Mouse (Mus musculus) left cerebral cortex, adult 18-20 months (tissue): ENCODE data around the gene Ep300. TPM values are rescaled to one million over a fixed set of nuclear protein-coding genes. Genes with fewer than 3 reads are reported as not detected.
"Not testable (repeated sequence)": the region's sequence is repeated elsewhere in the genome, so short reads cannot be mapped to it uniquely, and the experiment has no call there.

Source experiments
- DNase-seq, 2 experiments: peaks; one replicate each; pipeline ENCODE4 v3.0.0; 2021 to 2022; ENCODE audit warnings: low spot score in 2 of 2, mixed read lengths in 1 of 2
- total RNA-seq, 2 experiments: library from RNA; stranded (reverse); gene quantifications; 2 replicates each; pipeline ENCODE4 v1.2.3; 2021

Gene Ep300
- total RNA-seq, 2 experiments from 2014 or later: 62.4 to 66.7 TPM

- DNase-seq: no peak
Measured at GRCm38 (mm10) chr15:81587686-81588085, 2.5 kb downstream of the Ep300 start.

GRCm38 (mm10) chr15:81594146-81594696 lies 9.1 kb downstream of the Ep300 start:
- DNase-seq: no peak

DNA sequence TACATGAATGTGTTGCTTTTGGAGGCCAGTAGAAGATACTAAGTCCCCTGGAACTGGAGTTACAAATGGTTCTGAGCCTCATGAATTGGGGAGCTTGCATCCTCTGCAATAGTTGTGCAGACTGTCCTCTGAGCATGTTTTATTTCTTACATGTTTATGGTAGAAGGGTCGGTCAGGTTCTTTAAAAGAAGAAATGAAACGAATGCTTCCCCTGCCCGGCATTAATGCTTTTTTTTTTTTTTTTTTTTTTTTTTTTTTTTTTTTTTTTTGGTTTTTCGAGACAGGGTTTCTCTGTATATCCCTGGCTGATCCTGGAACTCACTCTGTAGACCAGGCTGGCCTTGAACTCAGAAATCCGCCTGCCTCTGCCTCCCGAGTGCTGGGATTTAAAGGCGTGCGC lies 13.6 kb downstream of the Ep300 start:
- DNase-seq: not testable (repeated sequence)

DNA sequence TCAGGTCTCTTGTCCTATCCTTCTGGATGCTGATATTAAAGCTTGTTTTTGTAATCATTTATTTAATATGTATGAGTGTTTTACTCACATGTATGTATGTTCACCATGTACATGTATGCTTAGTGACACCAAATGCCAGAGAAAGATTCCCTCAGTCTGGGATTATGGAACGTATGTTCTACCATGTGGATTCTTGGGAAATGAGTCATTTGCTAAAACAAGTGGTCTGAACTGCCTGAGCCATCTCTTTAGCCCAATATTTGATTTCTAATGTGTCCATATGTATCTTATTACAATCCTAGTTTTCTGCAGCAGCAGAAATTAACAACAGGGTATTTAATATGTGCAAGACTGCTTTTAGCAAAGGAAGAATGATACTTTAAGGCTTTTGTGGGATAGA lies 20.1 kb downstream of the Ep300 start:
- no peak for DNase-seq

DNA sequence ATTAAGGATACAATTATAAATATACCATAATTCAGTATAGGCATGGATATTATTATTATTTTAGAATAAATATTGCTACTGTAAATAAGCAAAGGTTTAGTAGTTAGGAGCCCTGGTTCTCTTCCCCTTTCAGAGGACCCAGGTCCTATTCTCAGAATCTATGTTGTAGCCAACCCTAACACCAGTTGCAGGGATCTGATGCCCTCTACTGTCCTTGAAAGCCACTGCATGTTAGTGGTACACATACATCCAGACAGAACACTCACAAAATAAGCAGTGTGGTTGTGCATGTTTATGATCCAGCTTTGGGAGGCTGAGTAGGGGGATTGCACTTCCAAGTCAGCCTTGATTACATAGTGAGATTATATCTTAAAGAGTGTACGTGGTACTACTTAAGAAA lies 21.5 kb downstream of the Ep300 start:
- DNase-seq: no peak

DNA sequence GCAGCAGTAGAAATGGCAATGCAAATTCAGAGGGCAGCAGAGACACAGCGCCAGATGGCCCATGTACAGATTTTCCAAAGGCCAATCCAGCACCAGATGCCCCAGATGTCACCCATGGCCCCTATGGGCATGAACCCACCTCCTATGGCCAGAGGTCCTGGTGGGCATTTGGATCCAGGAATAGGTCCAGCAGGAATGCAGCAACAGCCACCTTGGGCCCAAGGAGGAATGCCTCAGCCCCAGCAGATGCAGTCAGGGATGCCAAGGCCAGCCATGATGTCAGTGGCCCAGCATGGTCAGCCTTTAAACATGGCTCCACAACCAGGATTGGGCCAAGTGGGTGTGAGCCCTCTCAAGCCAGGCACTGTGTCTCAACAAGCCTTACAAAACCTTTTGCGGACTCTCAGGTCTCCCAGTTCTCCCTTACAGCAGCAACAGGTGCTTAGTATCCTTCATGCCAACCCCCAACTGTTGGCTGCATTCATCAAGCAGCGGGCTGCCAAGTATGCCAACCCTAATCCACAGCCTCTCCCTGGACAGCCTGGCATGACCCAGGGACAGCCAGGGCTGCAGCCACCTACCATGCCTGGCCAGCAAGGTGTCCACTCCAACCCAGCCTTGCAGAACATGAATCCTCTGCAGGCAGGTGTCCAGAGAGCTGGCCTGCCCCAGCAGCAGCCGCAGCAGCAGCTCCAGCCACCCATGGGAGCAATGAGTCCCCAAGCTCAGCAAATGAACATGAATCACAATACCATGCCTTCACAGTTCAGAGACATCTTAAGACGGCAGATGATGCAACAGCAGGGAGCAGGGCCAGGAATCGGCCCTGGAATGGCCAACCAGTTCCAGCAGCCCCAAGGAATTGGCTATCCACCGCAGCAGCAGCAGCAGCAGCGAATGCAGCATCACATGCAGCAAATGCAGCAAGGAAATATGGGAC lies 64.6 kb downstream of the Ep300 start:
- no peak for DNase-seq

GRCm38 (mm10) chr15:81650636-81651035 lies 65.5 kb downstream of the Ep300 start:
- no peak for DNase-seq

- no peak for DNase-seq
Measured at GRCm38 (mm10) chr15:81661701-81662100, 76.5 kb downstream of the Ep300 start.

GRCm38 (mm10) chr15:81663281-81663680 lies 78.1 kb downstream of the Ep300 start:
- DNase-seq: no peak

GRCm38 (mm10) chr15:81663697-81664561 lies 78.8 kb downstream of the Ep300 start, which contains the start of gene L3mbtl2:
L3mbtl2 (plus strand) TSS chr15:81663889.
- DNase-seq: peak; percentile 88 to 91

- no peak for DNase-seq
Measured at GRCm38 (mm10) chr15:81666957-81667356, 81.8 kb downstream of the Ep300 start.

DNA sequence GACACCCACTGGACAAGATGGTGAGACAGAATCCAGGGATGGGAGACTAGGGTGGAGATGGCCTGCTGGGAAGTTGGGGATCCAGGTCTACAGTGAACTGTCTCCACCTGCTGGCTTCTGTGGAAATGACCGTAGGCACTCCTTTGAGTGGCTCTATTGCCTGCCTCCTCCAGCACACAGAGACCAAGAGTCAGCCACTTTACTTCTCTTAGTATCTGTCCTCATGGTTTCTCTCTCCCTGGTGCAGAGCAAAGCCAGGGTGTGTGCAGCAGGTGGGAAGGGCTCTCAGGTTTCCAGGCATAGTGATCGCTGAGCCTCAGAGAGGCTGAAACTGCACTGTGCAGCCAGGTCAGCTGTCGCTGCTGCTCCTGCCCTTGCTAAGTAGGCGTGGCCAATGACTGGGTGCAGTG lies 85.1 kb downstream of the Ep300 start:
- peak in 1 of 2 experiments; percentile 37 for DNase-seq

GRCm38 (mm10) chr15:81676637-81677036 lies 91.5 kb downstream of the Ep300 start:
- DNase-seq: no peak

DNA sequence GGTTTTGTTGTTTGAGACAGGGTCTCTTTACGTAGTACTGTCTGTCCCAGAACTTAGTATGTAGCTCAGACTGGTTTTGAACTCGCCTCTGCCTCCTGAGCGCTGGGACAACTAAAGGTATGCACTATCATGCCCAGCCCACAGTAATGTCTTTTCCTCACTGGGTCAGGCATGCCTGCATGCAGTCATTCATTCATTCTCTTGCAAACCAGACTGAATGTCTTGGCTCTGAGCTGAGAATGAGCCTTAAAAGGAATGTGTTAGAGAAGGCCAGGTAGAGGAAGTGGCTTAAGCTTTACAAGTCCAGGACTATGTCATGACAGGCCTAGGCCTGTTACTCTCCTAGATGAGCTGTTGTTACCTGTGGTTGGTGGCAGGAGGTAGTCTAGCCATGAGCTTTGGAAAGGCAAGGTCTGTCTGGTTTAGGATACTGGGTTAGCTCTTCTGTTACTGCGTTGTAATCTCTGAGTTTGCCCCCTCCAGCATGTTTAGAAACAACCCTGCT lies 95.2 kb downstream of the Ep300 start:
- no peak for DNase-seq

DNA sequence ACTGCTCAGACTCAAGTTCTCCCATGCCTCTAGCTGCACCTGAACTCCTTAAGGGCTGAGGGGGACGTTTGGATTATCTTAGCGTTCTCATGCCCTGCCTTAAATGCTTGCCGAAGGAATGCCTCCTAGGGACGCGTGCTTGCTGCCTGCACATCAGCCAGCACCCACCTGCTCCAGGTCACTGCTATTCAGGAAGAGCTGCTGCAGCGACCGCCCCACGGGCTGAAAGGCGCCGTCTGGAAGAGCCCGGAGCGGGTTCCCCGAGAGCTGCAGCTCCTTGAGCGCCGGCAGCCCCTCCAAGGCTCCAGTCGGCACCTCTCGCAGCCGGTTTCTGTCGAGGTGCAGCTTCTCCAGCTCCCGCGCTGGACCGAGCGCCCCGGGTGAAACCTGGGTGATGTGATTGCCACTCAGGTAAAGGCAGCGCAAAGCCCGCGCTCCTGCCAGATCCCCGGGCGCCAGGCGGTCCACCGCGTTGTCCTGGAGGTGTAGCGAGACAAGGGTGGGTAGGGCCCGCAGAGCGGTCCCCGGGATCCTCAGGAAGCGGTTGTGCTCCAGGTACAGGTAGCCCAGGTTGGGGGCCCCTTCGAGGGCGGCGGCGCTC lies 108.3 kb downstream of the Ep300 start:
- DNase-seq: peak in 1 of 2 experiments; percentile 8

- DNase-seq: peak; percentile 73 to 74
Measured at GRCm38 (mm10) chr15:81693967-81694881, 109.1 kb downstream of the Ep300 start.

DNA sequence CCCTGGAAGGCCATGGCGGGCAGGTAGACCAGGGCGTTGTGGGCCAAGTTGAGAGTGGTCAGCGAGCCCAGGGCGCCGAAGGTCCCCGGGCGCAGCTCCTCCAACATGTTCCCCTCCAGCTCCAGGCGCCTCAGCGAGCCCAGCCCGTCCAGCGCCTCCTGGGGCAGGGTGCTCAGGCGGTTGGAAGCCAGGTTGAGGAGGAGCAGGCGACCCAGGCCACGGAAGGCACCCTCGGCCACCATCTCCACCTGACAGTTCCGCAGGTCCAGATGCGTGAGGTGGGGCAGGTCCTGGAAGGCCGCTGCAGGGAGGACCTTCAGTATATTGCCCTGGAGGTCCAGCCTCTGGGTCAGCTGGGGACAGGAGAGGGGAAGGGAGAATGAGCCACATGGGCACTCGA lies 109.7 kb downstream of the Ep300 start:
- DNase-seq: no peak

GRCm38 (mm10) chr15:81697175-81697574 lies 112.0 kb downstream of the Ep300 start, which contains the start of gene Chadl:
Chadl (minus strand) TSS chr15:81697287.
- DNase-seq: peak in 1 of 2 experiments; percentile 33

- DNase-seq: peak in 1 of 2 experiments; percentile 21
Measured at GRCm38 (mm10) chr15:81697847-81698246, 112.7 kb downstream of the Ep300 start.

DNA sequence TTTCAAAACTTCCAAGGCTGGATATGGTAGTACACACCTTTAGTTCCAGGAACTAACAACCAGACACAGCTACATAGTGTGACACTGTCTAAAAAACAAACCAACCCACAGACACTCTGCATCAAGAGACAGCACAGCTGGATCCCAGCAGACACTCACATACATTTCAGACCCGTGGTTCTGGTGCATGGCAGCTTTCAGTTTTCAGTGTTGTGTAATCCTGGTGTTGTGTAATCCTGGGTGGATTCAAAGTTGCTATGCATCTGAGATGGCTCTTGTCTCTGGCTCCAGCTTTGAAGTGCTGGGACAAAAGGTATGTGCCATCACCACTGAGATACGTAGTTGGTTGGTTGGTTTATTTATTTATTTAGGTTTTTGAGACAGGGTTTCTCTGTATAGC lies 113.4 kb downstream of the Ep300 start:
- DNase-seq: no peak
